Mouse (Mus musculus): ENCODE data around the gene Man1c1. TPM values are rescaled to one million over a fixed set of nuclear protein-coding genes. Genes with fewer than 3 reads are reported as not detected.

Gene Man1c1
- polyA plus RNA-seq, 1 experiment: 6.7 TPM

DNA sequence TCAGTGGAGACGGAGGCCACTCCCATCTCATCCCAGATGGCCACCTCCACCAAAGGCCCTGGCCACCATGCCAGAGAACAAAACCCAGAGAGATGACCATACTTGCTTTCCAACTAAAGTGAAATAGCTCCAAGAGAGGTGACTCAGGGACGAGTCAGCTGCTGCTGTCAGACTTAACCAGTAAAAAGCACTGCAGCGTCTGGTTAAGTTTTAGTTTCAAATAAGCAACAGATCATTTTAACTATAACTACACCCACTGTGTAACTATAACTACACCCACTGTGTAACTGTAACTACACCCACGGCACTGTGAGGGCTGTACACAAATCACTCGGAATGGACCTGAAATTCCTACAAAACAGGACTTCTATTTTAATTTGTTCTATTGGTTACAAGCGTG lies 17.0 kb upstream of the Man1c1 start:
- H3K79me2 ChIP-seq (ENCODE audit: control insufficient read depth, insufficient read depth): no peaks in the 10 kb centered on the region
- H3K4me3 ChIP-seq (ENCODE audit: insufficient read depth, poor library complexity, severe bottlenecking): no peak overlapping the region
- no peaks in the 10 kb centered on the region for H3K79me3 ChIP-seq (ENCODE audit: low read depth)
- H3K27me3 ChIP-seq (ENCODE audit: control insufficient read depth, insufficient read depth, insufficient read length): no peaks in the 10 kb centered on the region
- H3ac ChIP-seq (ENCODE audit: control insufficient read depth, insufficient read length, low read depth): no peak overlapping the region
- no peaks in the 10 kb centered on the region for H3K36me3 ChIP-seq (ENCODE audit: control insufficient read depth, insufficient read depth)
- TF ChIP-seq CEBPB (IDR thresholded peaks at IDR 0.05; ENCODE audit: low read depth) (no peak), FOSL1 (IDR thresholded peaks at IDR 0.05; ENCODE audit: insufficient read depth, low read length, poor library complexity, severe bottlenecking) (no peak), MYOG (IDR thresholded peaks at IDR 0.05; ENCODE audit: control insufficient read depth, extremely low read depth, insufficient read length) (no peak), USF1 (IDR thresholded peaks at IDR 0.05; ENCODE audit: low read depth) (no peak), MYOD1 (IDR thresholded peaks at IDR 0.05; ENCODE audit: control insufficient read depth, insufficient read length, low read depth) (peak; percentile 62), CTCF (IDR thresholded peaks at IDR 0.05; ENCODE audit: control insufficient read depth, insufficient read depth, insufficient read length) (no peak)

DNA sequence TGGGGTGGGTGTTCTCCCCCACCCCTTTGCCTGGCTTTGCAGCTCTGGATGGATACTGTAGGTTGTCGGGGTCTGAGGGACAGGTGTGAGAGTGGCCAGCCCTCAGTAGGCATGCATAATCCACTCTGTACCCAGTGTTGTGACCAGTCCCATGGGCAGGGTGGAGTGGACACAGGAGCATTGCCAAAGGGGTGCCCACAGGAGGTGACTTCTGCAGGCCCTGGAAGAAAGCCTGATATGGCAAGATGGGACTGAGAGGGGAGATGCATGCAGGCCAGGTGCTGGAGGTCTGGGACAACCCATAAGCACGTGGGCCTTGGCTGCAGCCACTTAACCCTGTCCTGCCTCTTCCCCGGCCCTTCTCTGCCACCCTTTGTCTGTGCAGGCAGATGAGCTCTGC lies 16.3 kb upstream of the Man1c1 start:
- Histone ChIP-seq H3K36me3 (ENCODE audit: control insufficient read depth, insufficient read depth) (no peaks in the 10 kb centered on the region), H3K27me3 (ENCODE audit: control insufficient read depth, insufficient read depth, insufficient read length) (no peaks in the 10 kb centered on the region), H3K79me2 (ENCODE audit: control insufficient read depth, insufficient read depth) (no peaks in the 10 kb centered on the region), H3K4me3 (ENCODE audit: insufficient read depth, poor library complexity, severe bottlenecking) (no peak overlapping the region), H3ac (ENCODE audit: control insufficient read depth, insufficient read length, low read depth) (no peak overlapping the region), H3K79me3 (ENCODE audit: low read depth) (no peaks in the 10 kb centered on the region)
- TF ChIP-seq CTCF (IDR thresholded peaks at IDR 0.05; ENCODE audit: control insufficient read depth, insufficient read depth, insufficient read length) (no peak), CEBPB (IDR thresholded peaks at IDR 0.05; ENCODE audit: low read depth) (no peak), USF1 (IDR thresholded peaks at IDR 0.05; ENCODE audit: low read depth) (no peak), MYOD1 (IDR thresholded peaks at IDR 0.05; ENCODE audit: control insufficient read depth, insufficient read length, low read depth) (no peak), FOSL1 (IDR thresholded peaks at IDR 0.05; ENCODE audit: insufficient read depth, low read length, poor library complexity, severe bottlenecking) (no peak), MAX (IDR thresholded peaks at IDR 0.05) (no peak), MYOG (IDR thresholded peaks at IDR 0.05; ENCODE audit: control insufficient read depth, extremely low read depth, insufficient read length) (no peak)

DNA sequence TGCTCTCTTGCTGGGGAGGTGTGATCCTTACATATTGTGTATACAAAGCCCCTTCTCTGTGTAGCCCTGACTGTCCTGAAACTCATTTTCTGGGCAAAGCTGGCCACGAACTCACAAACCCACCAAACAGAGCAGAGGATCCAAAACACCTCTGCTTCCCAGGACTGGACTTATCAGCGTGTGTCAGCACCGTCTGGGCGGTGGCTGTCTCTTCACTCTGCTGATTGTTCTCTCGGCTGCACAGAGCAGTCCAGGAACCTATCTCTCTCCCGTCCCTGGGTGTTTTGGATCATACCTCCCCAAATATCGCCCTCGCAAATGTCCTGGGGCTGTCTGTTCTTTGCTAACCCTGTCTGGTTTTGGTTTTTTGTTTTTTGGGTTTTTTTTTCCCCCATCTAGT lies 15.4 kb upstream of the Man1c1 start:
- no peaks in the 10 kb centered on the region for H3K79me3 ChIP-seq (ENCODE audit: low read depth)
- no peaks in the 10 kb centered on the region for H3K79me2 ChIP-seq (ENCODE audit: control insufficient read depth, insufficient read depth)
- no peak overlapping the region for H3ac ChIP-seq (ENCODE audit: control insufficient read depth, insufficient read length, low read depth)
- no peak overlapping the region for H3K4me3 ChIP-seq (ENCODE audit: insufficient read depth, poor library complexity, severe bottlenecking)
- TF ChIP-seq FOSL1 (IDR thresholded peaks at IDR 0.05; ENCODE audit: insufficient read depth, low read length, poor library complexity, severe bottlenecking) (no peak), CTCF (IDR thresholded peaks at IDR 0.05; ENCODE audit: control insufficient read depth, insufficient read depth, insufficient read length) (no peak), USF1 (IDR thresholded peaks at IDR 0.05; ENCODE audit: low read depth) (no peak), MYOD1 (IDR thresholded peaks at IDR 0.05; ENCODE audit: control insufficient read depth, insufficient read length, low read depth) (no peak), MAX (IDR thresholded peaks at IDR 0.05) (no peak), MYOG (IDR thresholded peaks at IDR 0.05; ENCODE audit: control insufficient read depth, extremely low read depth, insufficient read length) (no peak), CEBPB (IDR thresholded peaks at IDR 0.05; ENCODE audit: low read depth) (no peak)
- H3K36me3 ChIP-seq (ENCODE audit: control insufficient read depth, insufficient read depth): no peaks in the 10 kb centered on the region
- H3K27me3 ChIP-seq (ENCODE audit: control insufficient read depth, insufficient read depth, insufficient read length): no peaks in the 10 kb centered on the region

DNA sequence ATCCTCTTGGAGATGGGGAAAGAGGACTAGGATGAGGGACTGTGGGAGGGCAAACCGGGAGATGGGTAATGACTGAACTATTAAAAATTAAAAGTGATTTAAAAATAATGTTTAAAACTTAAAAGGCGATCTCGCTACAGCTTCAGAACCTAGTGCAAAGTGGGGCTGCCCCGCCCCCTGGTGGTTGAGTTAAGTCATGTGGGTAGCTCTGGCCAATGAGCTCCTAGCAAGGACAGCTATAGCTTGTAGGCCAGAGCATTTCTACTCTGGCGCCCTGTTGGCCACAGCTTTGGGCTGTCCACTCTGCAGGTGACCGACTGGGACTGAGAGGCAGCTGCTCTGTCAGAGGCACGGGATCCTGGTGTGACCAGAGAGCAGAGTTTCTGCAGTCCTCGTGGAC lies 9.8 kb upstream of the Man1c1 start:
- TF ChIP-seq USF1 (IDR thresholded peaks at IDR 0.05; ENCODE audit: low read depth) (peak; percentile 78), FOSL1 (IDR thresholded peaks at IDR 0.05; ENCODE audit: insufficient read depth, low read length, poor library complexity, severe bottlenecking) (no peak), MYOD1 (IDR thresholded peaks at IDR 0.05; ENCODE audit: control insufficient read depth, insufficient read length, low read depth) (no peak), CTCF (IDR thresholded peaks at IDR 0.05; ENCODE audit: control insufficient read depth, insufficient read depth, insufficient read length) (peak; percentile 53), CEBPB (IDR thresholded peaks at IDR 0.05; ENCODE audit: low read depth) (no peak)
- Histone ChIP-seq H3K79me3 (ENCODE audit: low read depth) (no peaks in the 10 kb centered on the region), H3K79me2 (ENCODE audit: control insufficient read depth, insufficient read depth) (no peaks in the 10 kb centered on the region), H3K4me3 (ENCODE audit: insufficient read depth, poor library complexity, severe bottlenecking) (no peak overlapping the region), H3K36me3 (ENCODE audit: control insufficient read depth, insufficient read depth) (no peaks in the 10 kb centered on the region), H3K27me3 (ENCODE audit: control insufficient read depth, insufficient read depth, insufficient read length) (no peaks in the 10 kb centered on the region), H3ac (ENCODE audit: control insufficient read depth, insufficient read length, low read depth) (peak overlapping the region; percentile 24)

DNA sequence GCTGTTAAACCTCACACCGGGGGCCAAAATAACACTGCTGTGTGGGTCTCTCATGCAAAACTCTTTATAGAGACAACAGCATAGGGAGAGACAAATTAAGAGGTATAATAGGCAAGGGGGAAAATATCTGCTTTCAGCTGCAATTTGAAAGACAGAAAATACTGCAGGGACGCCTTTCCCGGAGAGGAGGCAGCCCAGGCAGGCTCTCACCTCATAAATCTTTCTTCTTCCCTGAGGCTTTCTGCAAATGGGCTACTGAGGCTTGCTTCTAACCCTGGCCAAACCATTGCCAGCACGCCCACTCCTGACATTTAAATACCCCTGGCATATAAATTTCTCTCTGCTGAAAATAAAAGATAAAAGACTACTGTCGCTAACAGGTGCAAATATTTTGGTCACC lies 1.2 kb upstream of the Man1c1 start:
- no peaks in the 10 kb centered on the region for H3K27me3 ChIP-seq (ENCODE audit: control insufficient read depth, insufficient read depth, insufficient read length)
- H3K4me3 ChIP-seq (ENCODE audit: insufficient read depth, poor library complexity, severe bottlenecking): no peak overlapping the region
- no peaks in the 10 kb centered on the region for H3K36me3 ChIP-seq (ENCODE audit: control insufficient read depth, insufficient read depth)
- H3K79me3 ChIP-seq (ENCODE audit: low read depth): no peaks in the 10 kb centered on the region
- no peak for TF ChIP-seq CEBPB (IDR thresholded peaks at IDR 0.05; ENCODE audit: low read depth)
- TF ChIP-seq USF1 (IDR thresholded peaks at IDR 0.05; ENCODE audit: low read depth): no peak
- no peak for TF ChIP-seq MYOG (IDR thresholded peaks at IDR 0.05; ENCODE audit: control insufficient read depth, extremely low read depth, insufficient read length)
- TF ChIP-seq CTCF (IDR thresholded peaks at IDR 0.05; ENCODE audit: control insufficient read depth, insufficient read depth, insufficient read length): no peak
- TF ChIP-seq MYOD1 (IDR thresholded peaks at IDR 0.05; ENCODE audit: control insufficient read depth, insufficient read length, low read depth): no peak
- TF ChIP-seq FOSL1 (IDR thresholded peaks at IDR 0.05; ENCODE audit: insufficient read depth, low read length, poor library complexity, severe bottlenecking): no peak
- TF ChIP-seq MAX (IDR thresholded peaks at IDR 0.05): no peak
- no peaks in the 10 kb centered on the region for H3K79me2 ChIP-seq (ENCODE audit: control insufficient read depth, insufficient read depth)
- H3ac ChIP-seq (ENCODE audit: control insufficient read depth, insufficient read length, low read depth): no peak overlapping the region

DNA sequence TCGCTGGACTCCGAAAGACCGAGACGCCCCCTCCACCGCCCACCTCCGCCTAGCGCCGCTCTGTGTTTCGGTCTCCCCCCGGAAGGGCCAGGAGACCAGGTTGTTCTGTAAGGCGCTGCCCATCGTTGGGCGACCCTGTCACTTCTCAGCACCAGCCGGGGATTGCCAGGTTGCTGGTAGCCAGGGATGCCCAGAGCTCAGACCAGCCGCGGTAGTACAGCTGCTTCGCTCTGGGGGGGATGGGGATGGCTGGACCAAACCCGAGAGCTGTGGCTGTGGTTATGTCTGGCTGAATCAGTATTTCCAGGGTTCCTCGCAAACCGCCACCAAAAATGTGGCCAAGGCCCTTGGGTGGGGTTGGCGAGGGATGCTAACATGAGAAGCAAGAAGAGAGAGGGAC lies 500 bp upstream of the Man1c1 start:
- Histone ChIP-seq H3K4me3 (ENCODE audit: insufficient read depth, poor library complexity, severe bottlenecking) (peak overlapping the region; percentile 37), H3K79me2 (ENCODE audit: control insufficient read depth, insufficient read depth) (no peaks in the 10 kb centered on the region), H3K79me3 (ENCODE audit: low read depth) (no peaks in the 10 kb centered on the region), H3K27me3 (ENCODE audit: control insufficient read depth, insufficient read depth, insufficient read length) (no peaks in the 10 kb centered on the region), H3ac (ENCODE audit: control insufficient read depth, insufficient read length, low read depth) (peak overlapping the region; percentile 72), H3K36me3 (ENCODE audit: control insufficient read depth, insufficient read depth) (no peaks in the 10 kb centered on the region)
- TF ChIP-seq MAX (IDR thresholded peaks at IDR 0.05): no peak
- no peak for TF ChIP-seq CTCF (IDR thresholded peaks at IDR 0.05; ENCODE audit: control insufficient read depth, insufficient read depth, insufficient read length)
- TF ChIP-seq CEBPB (IDR thresholded peaks at IDR 0.05; ENCODE audit: low read depth): no peak
- no peak for TF ChIP-seq FOSL1 (IDR thresholded peaks at IDR 0.05; ENCODE audit: insufficient read depth, low read length, poor library complexity, severe bottlenecking)
- TF ChIP-seq MYOD1 (IDR thresholded peaks at IDR 0.05; ENCODE audit: control insufficient read depth, insufficient read length, low read depth): no peak
- TF ChIP-seq MYOG (IDR thresholded peaks at IDR 0.05; ENCODE audit: control insufficient read depth, extremely low read depth, insufficient read length): no peak
- TF ChIP-seq USF1 (IDR thresholded peaks at IDR 0.05; ENCODE audit: low read depth): no peak
